Mouse (Mus musculus) frontal cortex, adult 2 months (tissue): ENCODE measurements around the gene Tmem232. TPM values are rescaled to one million over a fixed set of nuclear protein-coding genes. Genes with fewer than 3 reads are reported as not detected.
A peak's percentile ranks its signal among the peaks of the same experiment; 100 is the strongest.
"Not testable (repeated sequence)": the region's sequence is repeated elsewhere in the genome, so short reads cannot be mapped to it uniquely, and the experiment has no call there.

Experiments
- DNase-seq, 2 experiments: peaks; one replicate each; pipeline ENCODE4 v3.0.0; 2022; ENCODE audit warnings: low spot score in 1 of 2; ENCODE audit errors: extremely low spot score in 1 of 2
- polyA plus RNA-seq: library from polyadenylated mRNA; depleted of rRNA; stranded (reverse); fragments of >200 nt; gene quantifications from 2 replicates; pipeline ENCODE4 v1.2.3, GENCODE M21; 2012

The Tmem232 gene
- polyA plus RNA-seq, 1 experiment: 1.9 TPM

GRCm38 (mm10) chr17:65536156-65536555 lies 4.4 kb downstream of the Tmem232 start:
- peak in 1 of 2 experiments; percentile 68 for DNase-seq

GRCm38 (mm10) chr17:65532381-65532780 lies 8.2 kb downstream of the Tmem232 start:
- not testable (repeated sequence) for DNase-seq

- DNase-seq: peak in 1 of 2 experiments; percentile 30
Measured at GRCm38 (mm10) chr17:65527529-65527928, 13.1 kb downstream of the Tmem232 start.

- no peak for DNase-seq
Measured at GRCm38 (mm10) chr17:65513517-65513916, 27.1 kb downstream of the Tmem232 start.

- DNase-seq: no peak
Measured at GRCm38 (mm10) chr17:65484654-65485053, 55.9 kb downstream of the Tmem232 start.

- peak in 1 of 2 experiments; percentile 53 for DNase-seq
Measured at GRCm38 (mm10) chr17:65476747-65477146, 63.8 kb downstream of the Tmem232 start.

- no peak for DNase-seq
Measured at GRCm38 (mm10) chr17:65450818-65451217, 89.8 kb downstream of the Tmem232 start.

- not testable (repeated sequence) for DNase-seq
Measured at GRCm38 (mm10) chr17:65437906-65438305, 102.7 kb downstream of the Tmem232 start.

- no peak for DNase-seq
Measured at GRCm38 (mm10) chr17:65419124-65419523, 121.5 kb downstream of the Tmem232 start.

GRCm38 (mm10) chr17:65405309-65405708 lies 135.3 kb downstream of the Tmem232 start:
- no peak for DNase-seq

- no peak for DNase-seq
Measured at GRCm38 (mm10) chr17:65400914-65401313, 139.7 kb downstream of the Tmem232 start.

GRCm38 (mm10) chr17:65384411-65384962 lies 156.1 kb downstream of the Tmem232 start:
- DNase-seq: no peak

- peak; percentile 89 to 90 for DNase-seq
Measured at GRCm38 (mm10) chr17:65370034-65370780, 170.4 kb downstream of the Tmem232 start.

- no peak for DNase-seq
Measured at GRCm38 (mm10) chr17:65365535-65366254, 174.9 kb downstream of the Tmem232 start.

- DNase-seq: peak; percentile 34 to 58
Measured at GRCm38 (mm10) chr17:65351836-65352235, 188.7 kb downstream of the Tmem232 start.

GRCm38 (mm10) chr17:65340016-65340415 lies 200.6 kb downstream of the Tmem232 start:
- no peak for DNase-seq

GRCm38 (mm10) chr17:65330759-65331158 lies 209.8 kb downstream of the Tmem232 start:
- DNase-seq: no peak

- DNase-seq: peak in 1 of 2 experiments; percentile 66
Measured at GRCm38 (mm10) chr17:65325249-65325648, 215.3 kb downstream of the Tmem232 start.

GRCm38 (mm10) chr17:65320623-65321022 lies 220.0 kb downstream of the Tmem232 start:
- no peak for DNase-seq

- DNase-seq: peak in 1 of 2 experiments; percentile 28
Measured at GRCm38 (mm10) chr17:65299946-65300345, 240.6 kb downstream of the Tmem232 start.

GRCm38 (mm10) chr17:65297831-65298230 lies 242.8 kb downstream of the Tmem232 start:
- no peak for DNase-seq
